Mouse (Mus musculus): ENCODE results near the gene Col4a6. TPM values are rescaled to one million over a fixed set of nuclear protein-coding genes. Genes with fewer than 3 reads are reported as not detected.

The Col4a6 gene
- polyA plus RNA-seq, 1 experiment = 0.96 TPM

GRCm38 (mm10) chrX:141150290-141150689 is 323.6 kb downstream of the Col4a6 start:
- no peak overlapping the region for H3K4me3 ChIP-seq (ENCODE audit: low read depth, low read length)
- H3K9ac ChIP-seq (ENCODE audit: low read depth, poor library complexity, severe bottlenecking) = no peak overlapping the region
- H3K9me3 ChIP-seq (replicated peaks; ENCODE audit: control insufficient read depth, insufficient read depth, low read length, poor library complexity, severe bottlenecking) = no peaks in the 10 kb centered on the region
- TF ChIP-seq CTCF (IDR thresholded peaks at IDR 0.05; ENCODE audit: low read depth, low read length) = no peak
- no peak for TF ChIP-seq EP300 (IDR thresholded peaks at IDR 0.05; ENCODE audit: insufficient read depth, low read depth, low read length)
- no peak for TF ChIP-seq POLR2A (IDR thresholded peaks at IDR 0.05; ENCODE audit: insufficient read depth, low read length)
- no peaks in the 10 kb centered on the region for H3K36me3 ChIP-seq (ENCODE audit: control insufficient read depth, insufficient read depth, low read length, poor library complexity, severe bottlenecking)
- H3K27ac ChIP-seq (ENCODE audit: insufficient read depth, low read length) = no peak overlapping the region
- no peaks in the 10 kb centered on the region for H3K4me1 ChIP-seq (ENCODE audit: control insufficient read depth, insufficient read depth, low read length)
- H3K27me3 ChIP-seq (ENCODE audit: control insufficient read depth, insufficient read depth, low read length, poor library complexity, severe bottlenecking) = no peaks in the 10 kb centered on the region

- no peaks in the 10 kb centered on the region for H3K4me1 ChIP-seq (ENCODE audit: control insufficient read depth, insufficient read depth, low read length)
- TF ChIP-seq CTCF (IDR thresholded peaks at IDR 0.05; ENCODE audit: low read depth, low read length) = no peak
- TF ChIP-seq POLR2A (IDR thresholded peaks at IDR 0.05; ENCODE audit: insufficient read depth, low read length) = no peak
- TF ChIP-seq EP300 (IDR thresholded peaks at IDR 0.05; ENCODE audit: insufficient read depth, low read depth, low read length) = no peak
- no peaks in the 10 kb centered on the region for H3K27me3 ChIP-seq (ENCODE audit: control insufficient read depth, insufficient read depth, low read length, poor library complexity, severe bottlenecking)
- no peak overlapping the region for H3K4me3 ChIP-seq (ENCODE audit: low read depth, low read length)
- no peak overlapping the region for H3K27ac ChIP-seq (ENCODE audit: insufficient read depth, low read length)
- H3K9ac ChIP-seq (ENCODE audit: low read depth, poor library complexity, severe bottlenecking) = no peak overlapping the region
- H3K36me3 ChIP-seq (ENCODE audit: control insufficient read depth, insufficient read depth, low read length, poor library complexity, severe bottlenecking) = no peaks in the 10 kb centered on the region
- H3K9me3 ChIP-seq (replicated peaks; ENCODE audit: control insufficient read depth, insufficient read depth, low read length, poor library complexity, severe bottlenecking) = no peaks in the 10 kb centered on the region
These were observed 324.2 kb downstream of the Col4a6 start for GRCm38 (mm10) chrX:141149705-141150104.

Other genes starting within 250 kb of the Col4a6 start
- 2.9 and 3.1 TPM in 2 replicates for gene Col4a5, start 1.3 kb upstream of the Col4a6 start, polyA plus RNA-seq (2011; ENCODE audit: insufficient read depth, insufficient read length, low read depth, missing spikeins)